Mouse (Mus musculus) left cerebral cortex, postnatal 14 days (tissue): Measurements from ENCODE around the gene Klhdc8a. TPM values are rescaled to one million over a fixed set of nuclear protein-coding genes. Genes with fewer than 3 reads are reported as not detected.
"Not testable (repeated sequence)": the region's sequence is repeated elsewhere in the genome, so short reads cannot be mapped to it uniquely, and the experiment has no call there.

ENCODE experiments used
- DNase-seq, 2 experiments: peaks; one replicate each; pipeline ENCODE4 v3.0.0; 2021 to 2022; ENCODE audit warnings: low spot score in 2 of 2, mixed read lengths in 1 of 2
- intact Hi-C: fragments of 180-260 bp; cut with DNase I; formaldehyde crosslinking; loops from one replicate; pipeline ENCODE4 v1.15.1; 2025
- long read RNA-seq, 2 experiments: library from polyadenylated mRNA; stranded (forward); transcript quantifications; one replicate each; pipeline ENCODE4 v2.0.0; 2021
- total RNA-seq, 2 experiments: library from RNA; stranded (reverse); gene quantifications; 2 replicates each; pipeline ENCODE4 v1.2.3; 2021

Klhdc8a gene
- total RNA-seq, result 10 to 100 TPM; 13.1 to 16.8 TPM
- long read RNA-seq, experiment 1, full-length matches to known transcripts, result 42 of 45 reads
- long read RNA-seq, experiment 1, partial matches to known transcripts, result 0 of 45 reads
- long read RNA-seq, experiment 1, other reads (novel, unspliced or antisense), result 3 of 45 reads
- long read RNA-seq, experiment 2, full-length matches to known transcripts, result 32 of 35 reads
- long read RNA-seq, experiment 2, partial matches to known transcripts, result 1 of 35 reads
- long read RNA-seq, experiment 2, other reads (novel, unspliced or antisense), result 2 of 35 reads

DNA sequence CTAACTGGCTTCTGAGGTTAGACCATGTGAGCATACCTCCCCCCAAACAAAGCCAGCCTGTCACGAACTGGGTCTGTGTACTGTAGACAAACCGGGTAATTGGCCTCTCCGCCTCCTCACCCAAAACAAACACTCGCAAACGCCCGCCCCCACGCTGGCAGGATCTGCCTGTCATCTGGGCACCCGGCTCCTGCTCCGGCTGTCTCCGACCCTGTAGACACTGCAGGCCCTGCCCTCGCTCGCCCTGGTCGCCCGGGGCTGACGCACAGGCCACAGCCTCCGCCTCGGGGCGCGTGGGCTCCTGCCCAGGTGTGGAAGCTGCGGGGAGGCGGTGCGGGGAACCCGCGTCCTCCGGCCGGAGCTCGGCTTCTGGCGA, at the start of gene Klhdc8a:
TSS of gene Klhdc8a (plus strand) at position 202 of the 376 bp plus-strand sequence.
- DNase-seq, result peak; percentile 37 to 77
- intact Hi-C loops, result no loop called here

DNA sequence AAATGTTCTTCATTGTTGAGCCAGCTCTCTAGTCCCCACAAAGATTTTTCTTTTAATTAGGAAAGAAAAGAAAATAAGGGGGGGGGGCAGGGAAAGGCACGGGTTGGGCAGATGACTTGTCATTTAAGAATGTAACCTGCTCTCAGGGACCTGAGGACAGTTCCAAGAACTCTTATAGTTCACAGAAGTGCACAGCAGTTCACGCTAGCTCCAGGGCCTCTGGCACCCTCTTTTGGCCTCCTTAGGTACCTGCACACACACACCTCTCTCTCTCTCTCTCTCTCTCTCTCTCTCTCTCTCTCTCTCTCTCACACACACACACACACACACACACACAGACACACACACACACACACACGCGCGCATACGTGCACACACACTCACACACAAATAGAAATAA, 44.0 kb upstream of the Klhdc8a start:
- intact Hi-C loops, result no loop called here
- no peak for DNase-seq

DNA sequence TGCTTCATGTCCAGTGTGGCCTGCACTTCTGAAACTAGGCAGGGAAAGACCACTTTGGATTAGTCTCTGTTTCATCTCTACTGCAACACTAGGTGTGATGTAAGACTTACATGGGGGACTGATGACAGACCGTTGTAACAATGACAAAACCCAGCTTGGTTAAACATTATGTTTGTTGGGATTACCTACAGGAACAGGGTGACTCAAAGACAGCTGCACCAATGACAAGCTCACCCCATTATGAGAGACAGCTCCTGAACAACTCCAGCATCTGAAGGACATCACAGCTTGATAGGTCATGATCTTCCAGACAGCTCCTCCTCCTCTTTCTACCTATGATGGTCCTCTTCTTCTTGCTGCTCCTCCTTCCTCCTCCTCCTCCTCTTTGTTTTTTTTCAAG, 38.1 kb upstream of the Klhdc8a start:
- no peak for DNase-seq
- intact Hi-C loops, result no loop called here

DNA sequence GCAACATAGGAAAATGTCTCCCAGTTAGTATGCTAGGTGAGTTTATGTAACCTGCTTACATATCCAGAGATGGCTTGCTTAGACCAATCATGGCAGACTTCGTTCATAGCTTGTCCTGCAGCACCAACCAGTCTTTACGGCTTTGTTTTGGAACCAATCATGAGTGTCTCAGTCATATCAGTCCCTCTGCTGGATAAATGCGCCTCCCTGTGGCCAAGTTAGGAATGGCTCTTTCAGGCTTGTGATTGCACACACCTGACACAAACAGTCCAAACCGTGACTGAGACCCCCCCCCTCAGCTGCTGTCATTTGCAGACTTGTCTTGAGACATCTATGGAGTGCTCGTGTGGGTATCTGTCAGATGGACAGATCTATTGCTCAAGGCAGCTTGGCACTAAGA, 37.4 kb upstream of the Klhdc8a start:
- intact Hi-C loops, result no loop called here
- DNase-seq, result peak in 1 of 2 experiments; percentile 30

DNA sequence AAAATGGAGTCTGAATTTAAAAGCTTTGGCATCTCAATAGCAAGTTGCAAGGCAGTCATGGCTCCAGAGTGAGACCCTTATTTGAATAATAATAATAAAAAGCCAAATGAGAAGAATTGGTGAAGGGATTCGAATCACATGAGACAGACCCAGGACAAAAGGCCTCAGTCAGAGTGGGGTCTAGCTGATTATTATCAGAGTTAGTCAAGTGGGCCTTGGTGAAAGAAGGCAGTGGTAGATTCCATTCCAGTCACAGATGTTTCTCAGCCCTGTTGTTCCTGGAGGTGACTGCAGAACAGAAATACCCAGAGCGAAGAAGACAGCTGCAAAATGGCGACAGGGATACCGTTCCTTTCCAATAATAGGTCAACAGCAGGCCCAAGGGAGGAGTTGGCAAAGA, 34.8 kb upstream of the Klhdc8a start:
- no peak for DNase-seq
- intact Hi-C loops, result no loop called here

DNA sequence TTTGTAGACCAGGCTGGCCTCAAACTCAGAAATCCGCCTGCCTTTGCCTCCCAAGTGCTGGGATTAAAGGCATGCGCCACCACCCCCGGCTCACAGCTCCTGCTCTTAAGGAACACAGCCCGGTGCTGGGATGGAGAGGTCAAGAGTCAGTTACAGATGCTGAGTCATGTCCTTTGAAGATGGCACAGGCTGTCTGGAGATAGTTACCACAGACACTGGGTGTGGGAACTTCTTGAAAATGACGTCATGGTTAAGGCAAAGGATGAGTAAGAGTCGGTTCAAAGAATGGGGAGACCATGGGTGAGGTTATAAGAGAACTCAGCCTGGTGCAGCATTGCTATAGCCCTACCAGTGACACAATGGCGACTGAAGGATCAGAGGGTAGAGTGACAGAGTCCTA, 33.8 kb upstream of the Klhdc8a start:
- no peak for DNase-seq
- intact Hi-C loops, result no loop called here

DNA sequence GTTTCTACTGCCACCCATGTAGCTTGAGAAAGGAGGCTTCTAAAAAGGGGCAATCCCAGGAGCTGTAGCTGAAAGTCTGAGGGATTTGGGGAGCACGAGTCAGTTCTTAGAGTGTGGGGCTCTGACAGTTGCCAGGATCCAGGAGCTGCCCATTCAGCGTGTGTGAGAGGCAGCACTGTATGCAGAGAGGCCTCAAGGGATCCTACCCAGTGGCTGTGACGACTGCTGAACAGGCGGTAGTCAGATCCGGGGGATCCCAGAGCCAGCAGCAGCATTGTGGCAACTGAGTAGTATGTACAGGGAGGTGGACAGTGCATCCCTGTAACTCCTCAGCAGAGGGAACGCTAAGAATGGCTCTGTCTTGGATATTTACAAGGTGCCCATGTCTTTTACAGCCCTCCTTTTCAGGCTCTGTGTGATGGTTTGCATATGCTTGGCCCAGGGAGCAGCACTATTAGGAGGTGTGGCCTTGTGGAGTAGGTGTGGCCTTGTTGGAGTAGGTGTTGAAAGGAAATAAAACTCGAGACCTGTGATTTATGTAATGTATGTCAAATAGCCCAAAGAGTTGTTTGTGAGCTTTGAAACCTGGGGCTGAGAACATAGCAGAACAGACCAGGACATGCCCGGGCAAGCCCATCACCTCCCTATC, 33.1 kb upstream of the Klhdc8a start:
- no peak for DNase-seq

DNA sequence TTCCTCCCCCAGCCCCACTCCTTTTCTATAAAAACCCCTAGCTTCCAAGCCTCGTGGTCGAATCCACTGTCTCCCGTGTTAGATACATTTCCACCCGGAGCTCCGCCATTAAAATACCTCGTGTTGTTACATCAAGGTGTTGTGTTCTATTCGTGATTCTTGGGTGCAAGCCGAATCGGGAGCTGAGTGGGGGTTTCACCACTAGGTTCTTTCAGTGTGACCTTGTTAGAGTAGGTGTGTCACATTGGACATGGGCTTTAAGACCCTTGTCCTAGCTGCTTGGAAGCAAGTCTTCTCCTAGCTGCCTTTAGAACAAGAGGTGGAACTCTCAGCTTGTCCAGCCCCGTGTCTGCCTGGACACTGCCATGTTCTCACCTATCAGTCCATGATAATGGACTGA, 32.5 kb upstream of the Klhdc8a start:
- intact Hi-C loops, result no loop called here
- DNase-seq, result no peak

More for the DNA sequence above, 33.1 kb upstream of the Klhdc8a start:
- intact Hi-C loops, result no loop called here

DNA sequence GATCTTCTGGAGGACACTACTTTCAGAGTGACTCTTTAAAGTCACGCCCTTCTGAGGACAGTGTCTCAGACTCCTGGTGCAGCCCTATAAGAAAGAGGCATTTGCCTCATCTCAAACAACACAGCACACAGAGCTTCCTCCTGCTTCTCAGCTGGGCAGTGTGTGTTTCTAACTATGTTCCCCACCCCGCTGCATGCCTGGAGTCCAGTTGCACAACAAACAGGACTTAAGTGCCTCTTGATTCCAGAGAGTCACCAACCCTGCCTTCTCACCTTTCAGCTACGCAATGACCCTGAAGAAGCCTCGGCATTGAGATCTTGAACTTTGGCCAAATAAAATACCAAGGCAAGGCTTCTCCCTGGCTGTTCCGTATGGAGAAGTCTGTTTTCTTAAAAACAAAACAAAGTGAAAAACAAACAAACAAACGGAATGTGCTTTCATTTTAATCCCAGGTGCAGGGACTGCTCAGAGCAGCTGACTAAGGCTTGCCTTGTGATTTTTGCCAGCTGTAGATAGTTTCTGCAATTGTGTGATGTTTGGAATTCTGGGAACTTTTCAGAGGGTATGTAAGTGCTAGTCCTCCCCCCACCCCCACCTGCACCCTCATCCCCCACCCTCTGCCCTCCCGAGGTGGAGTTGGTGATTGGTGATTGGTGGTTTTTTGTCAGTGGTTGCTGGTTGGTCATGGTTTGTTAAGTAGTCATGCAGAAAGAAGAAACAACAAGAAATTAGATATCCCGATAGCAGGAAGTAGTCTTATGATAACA, 31.5 kb upstream of the Klhdc8a start:
- DNase-seq, result no peak
- intact Hi-C loops, result no loop called here

DNA sequence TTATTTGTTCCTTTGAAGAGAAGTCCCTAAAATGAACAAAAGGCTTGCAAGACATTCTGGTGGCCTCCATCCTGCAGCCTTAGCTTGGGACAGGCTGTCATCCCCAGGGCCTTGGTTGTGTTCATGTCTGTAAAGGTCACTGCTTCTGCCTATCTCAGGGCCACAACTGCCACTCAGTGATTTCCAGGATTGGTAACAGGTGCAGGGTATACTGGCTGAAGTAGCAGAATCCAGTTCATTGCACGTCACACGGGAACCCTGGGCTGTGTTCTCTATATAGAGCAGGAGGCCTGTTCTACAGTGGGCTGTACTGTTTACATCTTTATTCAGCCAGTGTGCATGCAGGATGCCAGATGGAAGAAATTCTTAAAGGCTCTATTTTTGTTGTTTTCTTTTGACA, 30.5 kb upstream of the Klhdc8a start:
- intact Hi-C loops, result no loop called here
- DNase-seq, result peak; percentile 37 to 52

DNA sequence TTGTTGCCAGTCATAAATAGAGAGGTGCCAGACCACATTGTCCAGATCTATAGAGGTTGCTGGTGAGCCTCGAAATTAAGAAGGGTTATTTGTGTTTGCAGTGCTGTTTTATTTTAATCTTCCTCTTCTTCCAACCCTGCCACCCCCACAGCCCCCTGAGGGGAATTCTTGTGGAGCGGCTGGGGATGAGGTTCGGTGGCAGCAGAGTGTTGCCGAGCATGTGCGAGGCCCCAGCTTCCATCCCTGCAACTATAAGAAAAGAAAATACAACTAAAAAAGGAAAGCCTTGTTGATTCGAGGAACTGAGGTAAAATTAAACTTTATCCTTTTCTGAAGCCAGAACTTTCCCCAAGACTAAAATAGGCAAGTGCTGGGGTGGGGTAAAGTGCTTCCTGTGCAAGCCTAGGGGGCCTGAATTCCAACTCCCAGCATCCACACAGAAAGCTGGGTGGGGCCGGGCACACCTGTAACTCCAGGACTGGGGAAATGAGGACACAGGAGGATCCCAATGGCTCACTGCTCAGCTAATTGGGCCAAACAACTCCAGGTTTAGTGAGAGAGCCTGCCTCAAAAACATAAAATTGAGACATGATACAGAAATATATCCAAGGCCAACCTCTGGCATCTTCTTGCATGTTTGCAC, 29.9 kb upstream of the Klhdc8a start:
- intact Hi-C loops, result no loop called here
- peak in 1 of 2 experiments; percentile 43 for DNase-seq

DNA sequence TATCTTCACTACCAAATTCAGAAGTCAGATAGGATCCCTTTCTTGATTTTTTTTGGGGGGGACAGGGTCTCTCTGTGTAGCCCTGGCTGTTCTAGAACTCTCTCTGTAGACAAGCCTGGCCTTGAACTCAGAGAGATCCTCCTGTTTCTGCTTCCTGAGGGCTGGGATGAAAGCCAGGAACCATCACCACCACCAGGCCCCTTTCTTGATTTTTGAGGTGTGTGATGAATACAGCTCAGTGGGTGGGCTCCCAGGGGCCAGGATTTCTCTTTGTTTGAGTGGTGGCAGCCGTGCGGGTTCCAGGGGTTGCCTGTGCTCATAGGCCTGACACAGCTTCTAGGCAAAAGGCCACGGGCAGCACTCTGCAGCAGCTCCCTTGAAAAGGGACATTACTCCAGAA, 27.2 kb upstream of the Klhdc8a start:
- intact Hi-C loops, result no loop called here
- DNase-seq, result no peak

DNA sequence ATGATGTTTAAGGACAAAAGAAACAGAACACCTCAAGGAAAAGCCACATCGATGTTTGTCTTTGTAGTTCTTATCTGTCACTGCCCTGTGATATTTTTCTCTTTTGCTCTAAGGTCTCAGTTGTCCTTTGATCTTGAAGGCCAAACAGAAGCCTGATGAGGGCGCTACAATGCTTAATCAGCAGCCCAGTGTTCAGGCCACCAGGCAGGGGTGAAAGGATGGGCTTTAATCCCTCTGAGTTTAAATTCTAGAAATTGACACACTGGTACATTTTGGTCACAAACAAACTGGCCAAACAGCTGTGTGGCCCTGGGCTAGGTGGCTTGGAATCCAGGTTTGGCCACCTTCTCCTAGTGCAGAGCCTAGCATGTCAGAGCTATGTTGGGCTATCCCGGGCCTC, 21.7 kb upstream of the Klhdc8a start:
- intact Hi-C loops, result no loop called here
- no peak for DNase-seq

DNA sequence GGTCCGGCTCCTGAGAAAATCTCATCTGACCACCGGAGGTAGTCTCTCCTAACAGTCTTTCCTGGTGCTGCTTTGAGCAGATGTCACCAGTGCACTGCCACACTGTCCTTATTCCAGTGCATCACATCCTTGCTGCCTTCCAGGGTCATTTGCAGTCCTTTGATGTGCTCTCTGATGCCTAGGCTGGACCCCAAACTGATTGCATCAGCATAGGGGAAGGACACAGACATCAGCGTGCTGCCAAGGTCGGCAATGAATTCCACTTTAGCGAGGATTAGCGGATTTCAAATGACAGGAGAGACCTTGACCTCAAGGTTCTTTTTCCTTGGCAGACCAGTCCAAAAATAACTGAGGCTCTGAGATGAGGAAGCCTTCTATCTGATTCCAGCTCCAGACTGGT, 21.3 kb upstream of the Klhdc8a start:
- intact Hi-C loops, result no loop called here
- DNase-seq, result no peak

DNA sequence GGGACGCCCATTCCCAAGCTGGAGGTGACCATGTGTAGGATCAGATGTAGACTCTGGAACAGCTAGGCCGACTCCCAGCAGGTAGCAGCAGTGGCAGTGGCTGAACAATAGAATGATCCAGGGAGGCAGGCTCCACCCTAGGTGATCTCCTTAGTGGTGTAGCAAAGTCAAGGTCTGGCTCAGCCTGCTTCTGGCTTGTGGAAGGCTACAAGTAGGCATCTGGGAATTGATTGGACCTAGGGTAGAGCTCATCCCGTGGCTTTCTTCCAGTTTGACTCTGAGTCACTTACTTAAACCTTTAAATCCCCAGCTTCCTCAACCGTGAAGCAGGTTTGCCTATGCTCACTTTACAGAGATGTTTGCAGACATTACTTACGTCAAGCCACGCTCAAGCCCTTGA, 17.8 kb upstream of the Klhdc8a start:
- intact Hi-C loops, DNase-seq: not testable (repeated sequence)

DNA sequence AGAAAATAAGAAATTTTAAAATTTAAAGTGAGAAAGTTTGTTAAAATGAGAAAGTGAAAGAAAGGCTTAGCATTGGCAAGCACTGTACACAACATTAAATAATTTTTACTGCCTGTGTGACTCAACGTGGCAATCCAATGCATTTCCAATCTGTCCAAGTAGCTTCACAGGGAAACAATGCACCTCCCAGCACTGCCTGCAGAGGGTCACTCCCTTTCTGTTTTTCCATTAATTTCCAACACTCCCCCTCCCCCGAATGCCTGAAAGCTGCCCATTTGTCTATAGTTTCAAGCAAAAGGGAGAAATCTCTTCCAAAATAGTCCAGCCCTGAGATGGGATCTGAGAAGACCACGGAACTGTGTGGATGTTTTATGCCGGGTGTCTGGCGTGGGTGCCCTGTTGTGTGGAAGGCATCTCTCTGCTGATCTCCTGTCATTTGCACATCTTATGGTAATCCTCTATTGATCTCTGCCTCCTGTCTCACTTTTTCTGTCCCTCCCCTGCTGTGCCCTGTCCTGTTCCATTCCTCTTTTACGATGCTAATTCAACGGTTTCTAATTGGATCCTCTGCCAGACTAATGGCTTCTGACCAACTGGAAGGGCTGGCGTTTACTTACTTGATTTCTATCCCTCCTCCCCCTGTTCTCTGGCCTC, 16.8 kb upstream of the Klhdc8a start:
- intact Hi-C loops, result no loop called here
- DNase-seq, result no peak

DNA sequence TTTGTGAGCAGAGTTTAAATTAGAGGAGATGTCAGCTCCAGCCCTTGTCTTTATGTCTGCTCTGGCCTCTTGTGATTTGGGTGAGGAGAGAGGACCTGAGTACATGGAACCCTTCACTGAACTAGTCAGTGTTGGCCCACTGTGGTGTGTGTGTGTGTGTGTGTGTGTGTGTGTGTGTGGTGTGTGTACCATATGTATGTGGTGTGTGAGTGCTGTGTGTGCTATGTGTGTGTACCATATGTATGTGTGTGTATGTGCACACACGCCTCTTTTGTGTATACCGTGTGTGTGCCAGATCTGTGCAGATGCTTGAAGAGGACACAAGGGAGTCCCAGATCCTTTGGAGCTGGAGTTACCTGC, 16.3 kb upstream of the Klhdc8a start:
- intact Hi-C loops, result no loop called here
- no peak for DNase-seq

DNA sequence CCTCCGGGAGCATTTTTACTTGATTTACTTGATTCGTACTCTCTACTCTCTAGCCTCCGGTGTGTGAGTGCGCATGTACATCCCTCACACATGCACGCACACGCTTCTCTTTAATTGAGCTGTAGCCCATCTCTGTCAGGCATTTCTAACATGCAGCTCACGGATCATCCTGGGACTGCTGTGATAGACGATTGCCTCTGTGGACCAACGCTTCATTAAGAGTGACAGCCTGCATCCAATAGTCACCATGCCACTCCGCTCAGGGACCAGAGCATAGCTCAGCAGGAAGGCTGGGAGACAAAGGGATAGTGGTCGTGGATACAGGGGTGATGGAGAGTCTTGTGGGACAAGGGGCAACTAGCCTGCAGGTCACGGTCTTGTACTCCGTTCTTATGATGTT, 15.4 kb upstream of the Klhdc8a start:
- intact Hi-C loops, result no loop called here
- no peak for DNase-seq

DNA sequence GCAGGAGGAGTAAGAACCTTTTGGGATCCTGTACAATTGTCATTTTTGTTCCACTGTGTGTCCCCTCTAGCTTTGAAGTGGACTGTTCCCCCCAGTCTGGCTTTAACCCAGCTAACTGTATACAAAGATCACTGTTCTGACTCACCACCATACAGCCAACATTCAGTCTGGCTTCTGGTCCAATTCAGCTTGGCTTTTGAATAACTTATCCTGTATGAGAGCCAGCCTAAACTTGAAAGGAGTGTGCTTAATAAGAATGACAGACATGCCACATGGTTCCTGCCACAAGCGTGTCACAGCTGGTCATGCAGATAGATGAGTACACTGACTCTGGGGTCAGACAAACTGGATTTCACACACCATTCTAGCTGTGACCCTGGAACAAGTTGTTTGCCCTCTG, 11.7 kb upstream of the Klhdc8a start:
- DNase-seq, result no peak

DNA sequence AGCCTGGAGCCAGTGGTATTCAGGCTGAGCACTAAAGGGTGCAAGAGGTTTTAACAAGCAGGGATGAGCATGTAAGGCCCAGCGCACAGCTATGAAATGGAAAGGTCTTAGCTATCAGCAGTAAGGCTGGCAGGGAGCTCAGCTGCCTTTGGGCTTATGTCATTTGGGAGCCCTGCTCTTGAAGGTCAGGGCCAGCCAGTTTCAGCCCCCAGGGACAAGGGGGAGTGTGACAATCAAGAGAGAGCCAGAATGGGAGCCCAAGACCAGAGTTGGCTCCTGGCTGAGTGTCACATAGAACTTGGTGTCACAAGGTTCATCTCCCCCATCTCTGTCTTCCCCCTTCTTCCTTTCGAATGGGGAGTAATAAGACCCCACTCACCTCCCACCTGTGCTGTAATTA, 11.0 kb upstream of the Klhdc8a start:
- intact Hi-C loops, result no loop called here
- no peak for DNase-seq

More for the DNA sequence above, 11.7 kb upstream of the Klhdc8a start:
- intact Hi-C loops, result no loop called here
